Mouse (Mus musculus) megakaryocyte, embryonic 14.5 days (primary cell): Measurements from ENCODE around the gene Isy1.

ENCODE experiments used
- FLI1 ChIP-seq: IDR thresholded peaks from 2 replicates; pipeline ENCODE4 v1.6.1; 2012; ENCODE audit warnings: low read length, inconsistent platforms, mixed read lengths
- GATA1 ChIP-seq: IDR thresholded peaks from 3 replicates; pipeline ENCODE4 v1.6.1; 2012; ENCODE audit warnings: mixed read lengths, low read length, inconsistent platforms, borderline replicate concordance

- TF ChIP-seq FLI1 = no peak
- no peak for TF ChIP-seq GATA1
These were observed 64.1 kb downstream of the Isy1 start for GRCm38 (mm10) chr6:87774466-87774865.
